Mouse (Mus musculus) C2C12 (cell line): ENCODE results near the gene Pnmal2. TPM values are rescaled to one million over a fixed set of nuclear protein-coding genes. Genes with fewer than 3 reads are reported as not detected.

Experiments used
- H3K27me3 ChIP-seq: one replicate; pipeline ENCODE4 v1.6.1; 2011; ENCODE audit not compliant: control insufficient read depth, insufficient read depth, insufficient read length
- H3K36me3 ChIP-seq: one replicate; pipeline ENCODE4 v1.6.1; 2011; ENCODE audit not compliant: control insufficient read depth, insufficient read depth
- H3K4me3 ChIP-seq: one replicate; pipeline ENCODE4 v1.5.1; 2011; ENCODE audit warnings: mild to moderate bottlenecking, control low read depth; ENCODE audit not compliant: poor library complexity, insufficient read depth, severe bottlenecking
- H3K79me2 ChIP-seq: one replicate; pipeline ENCODE4 v1.6.1; 2011; ENCODE audit not compliant: control insufficient read depth, insufficient read depth
- H3K79me3 ChIP-seq: one replicate; pipeline ENCODE4 v1.6.1; 2011; ENCODE audit warnings: low read depth, control low read depth
- H3ac ChIP-seq: one replicate; pipeline ENCODE3; 2011; ENCODE audit warnings: low read depth; ENCODE audit not compliant: control insufficient read depth, insufficient read length
- CEBPB ChIP-seq: IDR thresholded peaks from one replicate; pipeline ENCODE4 v1.6.1; 2011; ENCODE audit warnings: low read depth, mild to moderate bottlenecking, control low read depth, moderate library complexity
- CTCF ChIP-seq: IDR thresholded peaks from one replicate; pipeline ENCODE4 v1.5.1; 2011; ENCODE audit not compliant: control insufficient read depth, insufficient read depth, insufficient read length
- FOSL1 ChIP-seq: IDR thresholded peaks from one replicate; pipeline ENCODE4 v1.8.0; 2011; ENCODE audit warnings: mild to moderate bottlenecking, low read length; ENCODE audit not compliant: poor library complexity, insufficient read depth, severe bottlenecking
- MAX ChIP-seq: IDR thresholded peaks from one replicate; pipeline ENCODE4 v1.6.1; 2011; ENCODE audit warnings: mild to moderate bottlenecking, control low read depth
- MYOD1 ChIP-seq: IDR thresholded peaks from one replicate; pipeline ENCODE4 v1.6.1; 2011; ENCODE audit warnings: low read depth; ENCODE audit not compliant: control insufficient read depth, insufficient read length
- MYOG ChIP-seq: IDR thresholded peaks from one replicate; pipeline ENCODE4 v1.6.1; 2011; ENCODE audit not compliant: control insufficient read depth, insufficient read length; ENCODE audit errors: extremely low read depth
- USF1 ChIP-seq: IDR thresholded peaks from one replicate; pipeline ENCODE4 v1.6.1; 2011; ENCODE audit warnings: low read depth, mild to moderate bottlenecking, control low read depth, moderate library complexity
- polyA plus RNA-seq: library from polyadenylated mRNA; unstranded; fragments of >200 nt; fragmentation: generic; extraction: Trizol; gene quantifications from one replicate; pipeline ENCODE4 v1.2.1, GENCODE M21; 2012; ENCODE audit warnings: missing spikeins

Gene Pnmal2
- polyA plus RNA-seq, 1 experiment: 12.6 TPM

DNA sequence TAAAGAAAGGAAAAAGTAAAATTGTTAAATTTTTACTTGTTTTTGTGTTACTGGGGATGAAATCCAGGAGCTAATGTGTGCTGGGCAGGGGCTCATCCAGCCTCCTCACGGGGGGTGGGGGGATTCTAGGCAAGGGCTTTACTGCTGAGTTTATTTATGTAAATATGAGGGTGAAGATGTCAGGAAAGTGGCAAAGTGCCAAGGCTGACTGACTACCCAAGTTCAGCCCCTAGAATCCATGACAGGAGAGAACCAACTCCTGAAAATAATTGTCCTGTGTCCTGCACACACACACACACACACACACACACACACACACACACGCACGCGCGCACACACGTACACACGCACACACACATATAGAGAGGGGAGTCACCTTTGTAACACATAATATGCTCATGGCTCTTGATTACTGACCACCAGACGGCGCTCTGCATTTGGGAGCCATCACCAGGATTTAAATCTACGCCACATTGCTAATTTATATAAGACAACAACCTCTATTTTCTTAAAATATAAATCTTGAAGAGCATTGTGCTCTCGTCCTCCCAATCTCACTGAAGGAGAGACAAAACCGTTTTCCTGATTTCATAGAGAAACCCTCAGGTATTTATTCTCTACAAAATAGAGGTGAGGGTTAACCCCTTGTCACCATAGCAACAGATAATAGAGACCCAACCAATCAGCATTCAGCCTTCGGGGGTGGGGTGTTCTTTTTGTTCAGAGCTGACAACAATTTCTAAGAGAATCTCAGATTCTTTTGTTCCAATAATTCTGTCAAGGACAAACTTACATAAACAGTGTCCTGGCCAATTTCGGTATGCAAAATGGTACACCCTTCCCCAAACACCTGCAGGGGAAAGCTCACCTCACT lies 11.5 kb upstream of the Pnmal2 start:
- Histone ChIP-seq H3K27me3 (no peaks in the 10 kb centered on the region), H3K36me3 (no peaks in the 10 kb centered on the region), H3ac (no peak overlapping the region), H3K4me3 (no peak overlapping the region), H3K79me3 (no peaks in the 10 kb centered on the region), H3K79me2 (no peaks in the 10 kb centered on the region)
- TF ChIP-seq CEBPB: no peak
- TF ChIP-seq CTCF: no peak
- TF ChIP-seq MYOD1: no peak
- TF ChIP-seq FOSL1: no peak
- no peak for TF ChIP-seq MYOG
- TF ChIP-seq USF1: no peak
- no peak for TF ChIP-seq MAX

DNA sequence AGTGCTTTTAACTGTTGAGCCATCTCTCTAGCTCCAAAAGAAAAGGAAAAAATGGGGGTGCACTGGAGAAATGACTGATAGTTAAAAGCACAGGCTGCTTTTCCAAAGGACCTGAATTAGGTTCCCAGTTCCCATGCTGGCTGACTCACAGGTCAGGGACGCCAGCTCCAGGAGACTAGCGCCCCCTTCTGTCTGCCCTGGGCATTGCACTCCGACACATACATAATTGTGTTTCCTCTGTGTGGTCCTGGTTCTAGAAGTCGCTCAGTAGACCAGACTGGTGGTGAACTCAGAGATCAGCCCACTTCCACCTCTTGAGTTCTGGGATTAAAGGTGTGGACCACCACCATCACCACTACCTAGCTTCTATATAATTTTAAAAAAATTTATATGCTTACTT lies 7.2 kb upstream of the Pnmal2 start:
- no peaks in the 10 kb centered on the region for H3K36me3 ChIP-seq
- no peaks in the 10 kb centered on the region for H3K79me2 ChIP-seq
- H3K4me3 ChIP-seq: no peak overlapping the region
- no peaks in the 10 kb centered on the region for H3K27me3 ChIP-seq
- TF ChIP-seq MAX (no peak), CTCF (peak; percentile 5), USF1 (no peak)
- H3K79me3 ChIP-seq: no peaks in the 10 kb centered on the region
- no peak overlapping the region for H3ac ChIP-seq

DNA sequence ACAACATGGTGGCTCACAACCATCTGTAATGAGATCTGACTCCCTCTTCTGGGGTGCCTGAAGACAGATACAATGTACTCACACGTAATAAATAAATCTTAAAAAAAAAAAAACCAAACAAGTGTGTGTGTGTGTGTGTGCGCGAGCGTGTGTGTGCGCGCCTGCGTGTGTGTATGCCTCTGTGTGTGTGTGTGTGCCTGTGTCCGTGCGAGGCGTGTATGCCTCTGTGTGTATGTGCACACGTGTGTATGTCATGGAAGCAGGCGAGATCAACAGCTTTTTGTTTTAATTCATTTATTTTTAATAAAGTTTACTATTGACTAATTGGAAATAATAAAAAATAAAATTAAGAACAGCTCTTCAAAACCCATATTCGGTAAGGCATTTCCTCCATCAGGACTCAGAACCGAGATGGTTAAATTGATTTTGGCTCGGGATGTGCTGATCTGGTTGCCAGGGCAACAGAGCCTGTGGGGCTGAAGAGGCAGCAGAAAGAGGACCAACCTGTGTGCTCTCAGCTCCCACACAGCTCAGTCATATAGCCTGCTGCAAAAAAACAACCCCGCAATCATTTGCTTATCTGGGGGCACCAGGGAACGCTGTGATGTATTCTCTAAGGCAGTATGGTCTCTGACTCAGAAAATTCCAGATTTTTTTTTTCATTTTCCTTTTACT lies 6.2 kb upstream of the Pnmal2 start:
- Histone ChIP-seq H3K27me3 (no peaks in the 10 kb centered on the region), H3K79me2 (no peaks in the 10 kb centered on the region), H3K79me3 (no peaks in the 10 kb centered on the region), H3K4me3 (no peak overlapping the region), H3ac (no peak overlapping the region), H3K36me3 (no peaks in the 10 kb centered on the region)
- TF ChIP-seq MYOD1: no peak
- TF ChIP-seq CEBPB: no peak
- TF ChIP-seq MYOG: no peak
- TF ChIP-seq FOSL1: no peak
- no peak for TF ChIP-seq MAX
- no peak for TF ChIP-seq USF1
- TF ChIP-seq CTCF: no peak

DNA sequence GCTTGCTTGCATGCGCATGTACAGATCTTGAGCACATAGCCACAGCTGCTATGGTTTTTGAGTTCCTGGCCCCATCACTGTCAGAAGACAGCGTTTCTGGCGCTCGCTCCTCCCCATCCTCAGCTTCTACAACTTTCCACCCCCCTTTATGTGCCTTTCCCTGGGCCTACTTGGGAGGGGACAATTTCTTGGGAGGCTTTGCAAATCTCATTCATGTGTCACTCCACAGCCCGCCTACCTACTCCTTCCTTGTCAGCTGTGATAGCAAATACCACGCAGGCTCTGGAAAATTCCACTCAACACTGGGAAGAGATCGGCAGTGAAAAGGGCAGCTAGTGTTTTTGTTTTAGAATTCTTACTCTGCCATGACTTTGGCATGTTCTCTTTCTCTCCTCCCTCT lies 4.2 kb upstream of the Pnmal2 start:
- Histone ChIP-seq H3K36me3 (no peaks in the 10 kb centered on the region), H3K79me3 (no peaks in the 10 kb centered on the region), H3K79me2 (no peaks in the 10 kb centered on the region), H3K4me3 (no peak overlapping the region), H3ac (no peak overlapping the region), H3K27me3 (no peaks in the 10 kb centered on the region)
- TF ChIP-seq MYOD1 (no peak), MYOG (no peak), USF1 (no peak), CEBPB (no peak), CTCF (no peak), FOSL1 (no peak), MAX (no peak)

DNA sequence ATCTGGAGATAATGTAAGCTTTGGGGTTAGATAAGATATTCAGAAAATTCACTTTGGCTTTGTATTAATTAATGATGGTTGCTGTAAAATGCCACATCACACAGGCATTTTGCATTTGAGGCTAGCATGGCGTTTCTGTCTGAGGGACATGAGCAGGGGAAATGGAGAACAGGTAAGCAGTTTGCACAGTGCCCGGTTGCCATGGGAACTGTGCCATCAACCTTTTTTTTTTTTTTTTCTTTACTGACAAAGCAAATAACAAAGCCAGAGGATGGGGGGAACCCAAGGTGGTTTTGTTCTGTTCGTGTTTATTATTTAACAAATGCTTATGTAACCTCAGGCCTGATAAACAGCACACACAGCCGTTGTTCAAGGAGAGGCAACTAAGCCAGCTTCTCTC lies 1.6 kb upstream of the Pnmal2 start:
- H3K36me3 ChIP-seq: no peaks in the 10 kb centered on the region
- H3ac ChIP-seq: no peak overlapping the region
- H3K4me3 ChIP-seq: no peak overlapping the region
- no peaks in the 10 kb centered on the region for H3K79me3 ChIP-seq
- no peaks in the 10 kb centered on the region for H3K79me2 ChIP-seq
- no peaks in the 10 kb centered on the region for H3K27me3 ChIP-seq
- TF ChIP-seq USF1 (no peak), MYOG (no peak), CTCF (no peak), MAX (no peak), FOSL1 (no peak), CEBPB (no peak), MYOD1 (no peak)
